Mouse (Mus musculus) myocyte (in vitro differentiated cells): ENCODE measurements at regions not wholly inside any gene's neighbourhood (a gene's known extent, or its start where the extent isn't known, plus 50 kb on each side); places are given as distances from the start of the nearest gene placed in this dataset.

ENCODE experiments used
- H3K27me3 ChIP-seq: one replicate; pipeline ENCODE4 v1.6.1; 2011; ENCODE audit not compliant: control insufficient read depth, insufficient read depth, insufficient read length
- H3K36me3 ChIP-seq: one replicate; pipeline ENCODE4 v1.6.1; 2011; ENCODE audit not compliant: control insufficient read depth, insufficient read depth
- H3K4me2 ChIP-seq: one replicate; pipeline ENCODE4 v1.6.1; 2011; ENCODE audit warnings: low read depth, control low read depth
- H3K4me3 ChIP-seq: one replicate; pipeline ENCODE4 v1.5.1; 2011; ENCODE audit warnings: mild to moderate bottlenecking, control low read depth, moderate library complexity
- H3K79me2 ChIP-seq: one replicate; pipeline ENCODE4 v1.6.1; 2011; ENCODE audit not compliant: control insufficient read depth, insufficient read depth
- H3ac ChIP-seq: one replicate; pipeline ENCODE4 v1.6.1; 2011; ENCODE audit not compliant: control insufficient read depth, insufficient read length
- CEBPB ChIP-seq: IDR thresholded peaks from 2 replicates; pipeline ENCODE4 v1.6.1; 2011; ENCODE audit warnings: mild to moderate bottlenecking, moderate library complexity; ENCODE audit not compliant: poor library complexity, insufficient read depth, severe bottlenecking
- E2F4 ChIP-seq: IDR thresholded peaks from one replicate; pipeline ENCODE4 v1.6.1; 2011; ENCODE audit warnings: mild to moderate bottlenecking, control low read depth, moderate library complexity; ENCODE audit not compliant: insufficient read depth
- MAX ChIP-seq: IDR thresholded peaks from one replicate; pipeline ENCODE4 v1.6.1; 2011; ENCODE audit warnings: low read depth, mild to moderate bottlenecking, control low read depth
- MYOD1 ChIP-seq, 3 experiments: IDR thresholded peaks; one replicate each; pipeline ENCODE4 v1.6.1; 2011; ENCODE audit warnings: control low read depth in 2 of 3, low read depth in 2 of 3, mild to moderate bottlenecking in 2 of 3, moderate library complexity in 1 of 3; ENCODE audit not compliant: insufficient read length in 2 of 3, control insufficient read depth in 1 of 3
- MYOG ChIP-seq, 3 experiments: IDR thresholded peaks; one replicate each; pipeline ENCODE4 v1.6.1; 2011; ENCODE audit warnings: control low read depth in 2 of 3, low read depth in 2 of 3, mild to moderate bottlenecking in 2 of 3; ENCODE audit not compliant: insufficient read length in 2 of 3, control insufficient read depth in 1 of 3, insufficient read depth in 1 of 3
- POLR2A ChIP-seq: IDR thresholded peaks from one replicate; pipeline ENCODE4 v1.6.1; 2011; ENCODE audit warnings: low read depth, mild to moderate bottlenecking, control low read depth, moderate library complexity; ENCODE audit not compliant: insufficient read length
- POLR2AphosphoS2 ChIP-seq: IDR thresholded peaks from one replicate; pipeline ENCODE4 v1.6.1; 2011; ENCODE audit warnings: low read depth, control low read depth; ENCODE audit not compliant: insufficient read length
- REST ChIP-seq: IDR thresholded peaks from one replicate; pipeline ENCODE4 v1.6.1; 2011; ENCODE audit warnings: mild to moderate bottlenecking, control low read depth, moderate library complexity; ENCODE audit not compliant: insufficient read depth, insufficient read length
- SRF ChIP-seq: IDR thresholded peaks from one replicate; pipeline ENCODE4 v1.6.1; 2011; ENCODE audit warnings: low read depth; ENCODE audit not compliant: control insufficient read depth, insufficient read length
- TCF12 ChIP-seq: IDR thresholded peaks from one replicate; pipeline ENCODE4 v1.6.1; 2011; ENCODE audit warnings: mild to moderate bottlenecking, control low read depth; ENCODE audit not compliant: poor library complexity, insufficient read depth, severe bottlenecking
- TCF3 ChIP-seq: IDR thresholded peaks from one replicate; pipeline ENCODE4 v1.6.1; 2011; ENCODE audit warnings: low read depth, control low read depth; ENCODE audit not compliant: insufficient read length
- USF1 ChIP-seq: IDR thresholded peaks from one replicate; pipeline ENCODE4 v1.6.1; 2011; ENCODE audit warnings: low read depth, mild to moderate bottlenecking, control low read depth, moderate library complexity

- Histone ChIP-seq H3K4me3 (no peak overlapping the region), H3K36me3 (no peaks in the 10 kb centered on the region), H3ac (no peak overlapping the region), H3K79me2 (no peaks in the 10 kb centered on the region), H3K27me3 (peaks cover 10% of the 10 kb centered on the region), H3K4me2 (no peak overlapping the region)
- TF ChIP-seq E2F4 = no peak
- TF ChIP-seq MYOD1 (IDR thresholded peaks at IDR 0.05; ENCODE audit: control insufficient read depth in 1 of 3, insufficient read length in 2 of 3, low read depth in 2 of 3) = no peak
- no peak for TF ChIP-seq TCF12
- no peak for TF ChIP-seq POLR2AphosphoS2
- no peak for TF ChIP-seq REST
- no peak for TF ChIP-seq USF1
- no peak for TF ChIP-seq CEBPB
- no peak for TF ChIP-seq SRF
- TF ChIP-seq POLR2A = no peak
- no peak for TF ChIP-seq TCF3
- TF ChIP-seq MYOG (IDR thresholded peaks at IDR 0.05; ENCODE audit: control insufficient read depth in 1 of 3, insufficient read depth in 1 of 3, insufficient read length in 2 of 3, low read depth in 2 of 3) = no peak
- TF ChIP-seq MAX = no peak
Observed at GRCm38 (mm10) chr11:117062772-117063499, 52.0 kb upstream of the Sec14l1 start.
